Mouse (Mus musculus): ENCODE results near the gene Csrnp3. TPM values are rescaled to one million over a fixed set of nuclear protein-coding genes. Genes with fewer than 3 reads are reported as not detected.

Csrnp3 gene
- total and polyA plus RNA-seq, 3 experiments, result 0.04 to 0.39 (median 0.34) TPM

DNA sequence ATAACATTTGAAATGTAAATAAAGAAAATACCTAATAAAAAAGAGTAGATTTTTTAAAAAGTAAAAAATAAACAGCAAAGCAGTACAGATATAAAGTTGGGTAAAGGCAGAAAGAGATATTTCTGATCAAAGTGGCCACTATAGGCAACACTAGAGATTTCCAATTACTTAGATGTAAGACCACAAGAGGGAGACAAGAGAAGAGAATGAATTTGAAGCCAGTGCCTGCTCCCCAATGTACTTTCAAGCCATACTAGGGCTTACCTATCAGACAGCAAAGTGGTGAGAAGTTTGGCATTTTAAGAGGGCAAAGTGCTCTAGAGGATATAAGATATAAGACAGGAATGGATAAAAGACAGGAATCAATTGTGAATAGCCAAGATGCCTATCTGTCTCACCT lies 195.0 kb downstream of the Csrnp3 start:
- DNase-seq, result no peak
- no peak for TF ChIP-seq POLR2A (IDR thresholded peaks at IDR 0.05; ENCODE audit: insufficient read depth, low read depth, low read length)
- no peak for TF ChIP-seq CTCF (IDR thresholded peaks at IDR 0.05)
- no peak for TF ChIP-seq EP300 (IDR thresholded peaks at IDR 0.05; ENCODE audit: insufficient read depth, low read depth, low read length)
- Histone ChIP-seq H3K4me1 (ENCODE audit: control insufficient read depth, insufficient read depth, low read length) (no peaks in the 10 kb centered on the region), H3K79me2 (replicated peaks; ENCODE audit: control insufficient read depth, insufficient read depth, low read length) (no peaks in the 10 kb centered on the region), H3K4me3 (no peak overlapping the region), H3K27me3 (ENCODE audit: control insufficient read depth, insufficient read depth, low read length) (no peaks in the 10 kb centered on the region), H3K9ac (ENCODE audit: low read depth, low read length) (no peak overlapping the region), H3K27ac (no peak overlapping the region), H3K36me3 (ENCODE audit: control insufficient read depth, insufficient read depth, low read length) (no peaks in the 10 kb centered on the region)
- intact Hi-C loops (cut with DNase I), result loop anchor here (5.0 kb wide), 1 partner anchor 248 kb away; no protein-coding TSS in a partner anchor

DNA sequence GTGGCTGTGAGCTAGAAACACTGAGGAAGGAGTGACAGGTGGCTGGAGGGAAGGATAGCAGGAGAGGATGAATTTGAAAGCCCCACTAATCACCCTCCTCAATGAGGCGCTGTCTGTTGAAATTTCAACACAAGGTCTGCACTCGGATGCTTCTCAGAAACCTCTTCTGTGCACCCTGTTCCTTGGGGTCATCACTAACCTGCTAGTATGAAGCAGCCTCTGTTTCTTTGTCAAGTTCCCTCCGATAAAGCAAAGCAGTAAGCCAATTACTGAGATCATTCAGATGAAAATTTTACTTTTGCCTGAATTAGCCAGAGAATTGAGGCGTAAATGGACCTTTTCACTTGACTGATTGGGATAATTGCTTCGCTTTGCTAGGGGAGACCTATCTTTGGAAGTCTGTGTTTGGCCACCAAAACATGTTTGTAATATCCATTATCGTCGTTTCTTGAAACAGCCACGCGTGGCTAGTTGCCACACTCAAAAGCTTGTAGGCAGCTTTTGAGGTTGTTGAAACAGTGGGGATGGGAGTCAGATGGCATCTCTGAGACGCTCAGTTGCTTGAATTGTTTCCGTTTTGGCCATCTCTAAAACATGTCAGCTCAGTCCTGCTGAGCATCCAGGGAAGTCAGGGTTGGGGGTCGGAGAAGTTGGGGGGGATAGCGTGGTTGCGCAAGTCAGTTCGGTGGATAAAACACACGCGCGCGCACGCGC lies 195.8 kb downstream of the Csrnp3 start:
- H3K27me3 ChIP-seq (ENCODE audit: control insufficient read depth, insufficient read depth, low read length), result no peaks in the 10 kb centered on the region
- WGBS, result 92% methylated on average over 21 of the region's 21 CpGs
- no peak overlapping the region for H3K4me3 ChIP-seq
- H3K79me2 ChIP-seq (replicated peaks; ENCODE audit: control insufficient read depth, insufficient read depth, low read length), result no peaks in the 10 kb centered on the region
- H3K27ac ChIP-seq, result no peak overlapping the region
- H3K36me3 ChIP-seq (ENCODE audit: control insufficient read depth, insufficient read depth, low read length), result no peaks in the 10 kb centered on the region
- H3K4me1 ChIP-seq (ENCODE audit: control insufficient read depth, insufficient read depth, low read length), result no peaks in the 10 kb centered on the region
- no peak overlapping the region for H3K9ac ChIP-seq (ENCODE audit: low read depth, low read length)
- intact Hi-C loops (cut with DNase I), result loop anchor here (5.0 kb wide), 1 partner anchor 249 kb away; no protein-coding TSS in a partner anchor
- no peak for DNase-seq
- TF ChIP-seq EP300 (IDR thresholded peaks at IDR 0.05; ENCODE audit: insufficient read depth, low read depth, low read length) (no peak), CTCF (IDR thresholded peaks at IDR 0.05) (no peak), POLR2A (IDR thresholded peaks at IDR 0.05; ENCODE audit: insufficient read depth, low read depth, low read length) (no peak)

DNA sequence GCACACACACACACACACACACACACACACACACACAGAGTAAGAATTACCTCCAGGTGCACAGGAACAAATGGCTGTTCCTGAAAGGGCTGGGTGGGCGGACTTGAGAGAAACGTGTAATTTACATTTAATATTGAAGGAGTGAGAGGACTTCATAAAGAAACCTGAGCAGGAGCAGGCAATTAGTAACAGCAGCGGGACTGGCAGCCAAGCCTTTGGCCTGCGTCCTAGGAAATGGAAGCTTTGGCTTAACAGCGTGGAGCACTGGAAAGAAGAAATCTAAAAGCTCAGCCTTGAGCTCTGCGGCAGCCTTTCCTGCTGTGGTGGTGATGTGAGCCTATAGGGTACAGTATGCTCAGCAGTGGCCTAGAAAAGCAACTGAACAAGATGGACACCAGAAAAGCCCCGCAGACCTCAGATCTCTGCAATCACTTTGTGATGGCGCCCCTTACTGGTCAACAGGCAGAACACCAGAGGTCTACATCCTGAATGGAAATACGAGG lies 196.4 kb downstream of the Csrnp3 start:
- Histone ChIP-seq H3K27ac (no peak overlapping the region), H3K9ac (ENCODE audit: low read depth, low read length) (no peak overlapping the region), H3K4me1 (ENCODE audit: control insufficient read depth, insufficient read depth, low read length) (no peaks in the 10 kb centered on the region), H3K4me3 (no peak overlapping the region), H3K36me3 (ENCODE audit: control insufficient read depth, insufficient read depth, low read length) (no peaks in the 10 kb centered on the region), H3K27me3 (ENCODE audit: control insufficient read depth, insufficient read depth, low read length) (no peaks in the 10 kb centered on the region), H3K79me2 (replicated peaks; ENCODE audit: control insufficient read depth, insufficient read depth, low read length) (no peaks in the 10 kb centered on the region)
- no peak for DNase-seq
- TF ChIP-seq CTCF (IDR thresholded peaks at IDR 0.05) (peak; percentile 56), EP300 (IDR thresholded peaks at IDR 0.05; ENCODE audit: insufficient read depth, low read depth, low read length) (no peak), POLR2A (IDR thresholded peaks at IDR 0.05; ENCODE audit: insufficient read depth, low read depth, low read length) (no peak)
- WGBS, result 70% methylated on average over 9 of the region's 9 CpGs
- intact Hi-C loops (cut with DNase I), result loop anchor here (5.0 kb wide), 1 partner anchor 250 kb away; no protein-coding TSS in a partner anchor

DNA sequence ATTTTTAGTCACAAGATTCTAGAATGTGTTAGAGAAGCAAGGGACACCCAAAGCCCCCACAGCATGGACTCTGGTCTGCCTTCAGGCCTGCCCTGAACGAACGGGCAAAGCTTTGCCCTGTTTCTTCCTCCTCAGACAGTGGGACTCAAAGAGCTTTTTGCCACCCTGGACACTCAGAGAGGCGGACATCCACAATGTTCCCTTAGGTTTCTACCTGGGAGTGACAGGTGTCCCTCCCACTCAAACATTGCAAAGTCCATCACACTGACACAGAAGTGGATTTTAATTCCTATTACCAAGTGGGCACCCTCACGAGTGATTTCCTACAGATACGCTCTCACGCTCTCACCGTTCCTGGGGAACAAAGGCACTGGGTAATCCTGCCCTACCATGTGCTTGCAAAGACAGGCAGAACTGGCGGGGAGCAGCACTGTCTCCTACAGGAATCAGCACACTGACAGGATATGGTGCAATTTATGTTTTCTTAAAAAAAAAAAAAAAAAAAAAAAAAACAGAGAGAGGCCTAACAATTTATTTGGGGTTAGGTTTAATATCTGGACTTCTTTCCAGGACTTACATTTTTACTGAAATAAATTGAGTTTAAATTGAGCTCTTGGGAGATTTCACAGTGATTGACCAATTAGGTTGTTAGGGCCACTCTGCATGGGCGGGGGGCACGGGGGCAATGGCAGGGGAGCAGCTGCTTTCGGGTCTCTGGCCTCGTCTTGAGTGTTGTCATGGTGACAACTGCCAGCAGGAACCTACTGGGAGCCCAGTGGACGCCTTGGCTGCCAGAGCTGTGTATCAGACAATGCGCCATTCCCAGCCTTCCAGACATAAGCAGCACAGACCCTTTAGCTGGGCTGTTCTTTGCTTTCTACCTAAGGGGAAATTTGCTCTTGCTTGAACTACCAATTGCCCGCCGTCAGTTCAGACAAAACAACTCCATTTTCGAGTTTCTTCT lies 198.2 kb downstream of the Csrnp3 start:
- H3K9ac ChIP-seq (ENCODE audit: low read depth, low read length), result no peak overlapping the region
- TF ChIP-seq POLR2A (IDR thresholded peaks at IDR 0.05; ENCODE audit: insufficient read depth, low read depth, low read length) (no peak), EP300 (IDR thresholded peaks at IDR 0.05; ENCODE audit: insufficient read depth, low read depth, low read length) (no peak), CTCF (IDR thresholded peaks at IDR 0.05) (no peak)
- no peaks in the 10 kb centered on the region for H3K79me2 ChIP-seq (replicated peaks; ENCODE audit: control insufficient read depth, insufficient read depth, low read length)
- no peak overlapping the region for H3K4me3 ChIP-seq
- 67% methylated on average over 17 of the region's 17 CpGs for WGBS
- H3K27ac ChIP-seq, result no peak overlapping the region
- intact Hi-C loops (cut with DNase I), result loop anchor here (5.0 kb wide), 1 partner anchor 251 kb away; no protein-coding TSS in a partner anchor
- H3K36me3 ChIP-seq (ENCODE audit: control insufficient read depth, insufficient read depth, low read length), result no peaks in the 10 kb centered on the region
- no peak for DNase-seq
- no peaks in the 10 kb centered on the region for H3K4me1 ChIP-seq (ENCODE audit: control insufficient read depth, insufficient read depth, low read length)
- no peaks in the 10 kb centered on the region for H3K27me3 ChIP-seq (ENCODE audit: control insufficient read depth, insufficient read depth, low read length)

DNA sequence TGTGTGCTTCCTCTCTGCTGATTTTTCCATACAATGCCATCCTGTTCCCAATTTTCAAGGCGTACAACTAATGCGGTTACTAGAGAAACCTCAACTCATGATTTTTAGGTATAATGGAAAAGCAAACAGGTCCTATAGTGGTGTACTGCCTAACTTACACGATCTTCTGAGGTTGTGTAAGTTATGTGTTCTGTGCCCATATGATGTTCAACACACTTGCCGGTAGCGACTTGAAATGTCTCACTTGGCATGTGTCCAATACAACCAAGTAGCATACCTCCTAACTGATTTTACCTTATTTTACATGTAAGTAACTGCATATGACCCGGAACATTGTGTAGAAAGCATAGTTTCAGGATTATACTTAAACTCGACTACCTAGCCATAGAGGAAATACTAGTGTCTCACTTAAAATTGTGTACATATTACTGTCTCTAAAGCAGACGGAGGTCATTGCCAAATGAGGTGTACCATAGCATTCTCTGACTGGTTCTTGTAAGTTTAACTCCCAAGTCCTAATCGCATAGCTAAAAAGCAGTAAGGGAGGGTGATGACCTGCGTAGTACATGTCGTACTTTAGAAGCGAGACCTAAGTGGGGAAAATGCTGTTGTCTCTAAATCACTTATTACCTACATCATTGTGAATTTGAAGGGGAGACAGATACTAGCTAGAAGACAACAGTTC lies 199.0 kb downstream of the Csrnp3 start:
- H3K27ac ChIP-seq, result no peak overlapping the region
- H3K4me1 ChIP-seq (ENCODE audit: control insufficient read depth, insufficient read depth, low read length), result no peaks in the 10 kb centered on the region
- DNase-seq, result no peak
- H3K4me3 ChIP-seq, result no peak overlapping the region
- H3K79me2 ChIP-seq (replicated peaks; ENCODE audit: control insufficient read depth, insufficient read depth, low read length), result no peaks in the 10 kb centered on the region
- no peak overlapping the region for H3K9ac ChIP-seq (ENCODE audit: low read depth, low read length)
- intact Hi-C loops (cut with DNase I), result loop anchor here (5.0 kb wide), 1 partner anchor 252 kb away; no protein-coding TSS in a partner anchor
- no peaks in the 10 kb centered on the region for H3K36me3 ChIP-seq (ENCODE audit: control insufficient read depth, insufficient read depth, low read length)
- no peaks in the 10 kb centered on the region for H3K27me3 ChIP-seq (ENCODE audit: control insufficient read depth, insufficient read depth, low read length)
- TF ChIP-seq POLR2A (IDR thresholded peaks at IDR 0.05; ENCODE audit: insufficient read depth, low read depth, low read length) (no peak), CTCF (IDR thresholded peaks at IDR 0.05) (no peak), EP300 (IDR thresholded peaks at IDR 0.05; ENCODE audit: insufficient read depth, low read depth, low read length) (no peak)
- 77% methylated on average over 12 of the region's 12 CpGs for WGBS
